Mouse (Mus musculus) midbrain, postnatal 0 days (tissue): ENCODE results near the gene Celf5. TPM values are rescaled to one million over a fixed set of nuclear protein-coding genes. Genes with fewer than 3 reads are reported as not detected.

ENCODE experiments used
- ATAC-seq: fragments of 200-750 bp; cut with Nextera tagmentation; 2 replicates; pipeline ENCODE4 v1.8.0; 2017; ENCODE audit warnings: moderate number of reproducible peaks, mild to moderate bottlenecking, moderate TSS enrichment, moderate library complexity; ENCODE audit not compliant: low FRiP score
- DNase-seq: peaks from one replicate; pipeline ENCODE4 v3.0.0-alpha.2; 2015; ENCODE audit warnings: low spot score
- H3K27ac ChIP-seq: fragments of 300-500 bp; sonication (generic); 2 replicates; pipeline ENCODE4 v1.5.1; 2014; ENCODE audit warnings: low read depth, mild to moderate bottlenecking, low read length, mixed read lengths
- H3K27me3 ChIP-seq: fragments of 300-500 bp; sonication (generic); 2 replicates; pipeline ENCODE4 v1.6.1; 2014; ENCODE audit warnings: low read length, control low read depth, mixed read lengths; ENCODE audit not compliant: insufficient read depth
- H3K36me3 ChIP-seq: fragments of 300-500 bp; sonication (generic); 2 replicates; pipeline ENCODE4 v1.6.1; 2014; ENCODE audit warnings: low read length, control low read depth, mixed read lengths; ENCODE audit not compliant: insufficient read depth
- H3K4me1 ChIP-seq: fragments of 300-500 bp; sonication (generic); 2 replicates; pipeline ENCODE4 v1.6.1; 2014; ENCODE audit warnings: mild to moderate bottlenecking, control low read depth, antibody characterized with exemption, low read length, mixed read lengths; ENCODE audit not compliant: insufficient read depth
- H3K4me2 ChIP-seq: fragments of 300-500 bp; sonication (generic); 2 replicates; pipeline ENCODE4 v1.6.1; 2014; ENCODE audit warnings: low read depth, mild to moderate bottlenecking, low read length, mixed read lengths; ENCODE audit not compliant: poor library complexity, severe bottlenecking
- H3K4me3 ChIP-seq: fragments of 300-500 bp; sonication (generic); 2 replicates; pipeline ENCODE4 v1.5.1; 2014; ENCODE audit warnings: low read depth, mild to moderate bottlenecking, low read length, moderate library complexity
- H3K9ac ChIP-seq: fragments of 300-500 bp; sonication (generic); replicated peaks from 2 replicates; pipeline ENCODE4 v1.6.1; 2014; ENCODE audit warnings: mild to moderate bottlenecking, low read length, moderate library complexity, mixed read lengths; ENCODE audit not compliant: poor library complexity, severe bottlenecking
- H3K9me3 ChIP-seq: fragments of 300-500 bp; sonication (generic); 2 replicates; pipeline ENCODE4 v1.6.1; 2016; ENCODE audit warnings: low read length, control low read depth
- CTCF ChIP-seq: IDR thresholded peaks from 2 replicates; pipeline ENCODE4 v1.5.1; 2016; ENCODE audit warnings: antibody characterized with exemption, mild to moderate bottlenecking
- WGBS: fragments of 180-500 bp; shearing (Covaris S2); extraction: QIAGEN DNeasy Blood & Tissue Kit; methylation state at CpG from one replicate; pipeline ENCODE4 v1.1.7; 2014; 5-methylcytosine and 5-hydroxymethylcytosine counted together
- polyA plus RNA-seq: library from polyadenylated mRNA; unstranded; fragments of >200 nt; fragmentation: Nextera tagmentation; extraction: Ambion mirVana; gene quantifications from 2 replicates; pipeline ENCODE4 v1.2.1, GENCODE M21; 2015
- total RNA-seq: library from RNA; depleted of rRNA; stranded (reverse); fragments of >200 nt; gene quantifications from 2 replicates; pipeline ENCODE4 v1.2.3, GENCODE M21; 2014

The Celf5 gene
- total and polyA plus RNA-seq, 2 experiments from 2014 or later, result 74.0 to 142 TPM

- peak overlapping the region; percentile 69 for H3K27ac ChIP-seq
- H3K36me3 ChIP-seq, result peaks cover 30% of the 10 kb centered on the region
- ATAC-seq (0 out of 2 replicates have a peak, but pooled peaks have one; percentile 4), DNase-seq (peak; percentile 50)
- no peak for TF ChIP-seq CTCF
- no peaks in the 10 kb centered on the region for H3K9me3 ChIP-seq
- no peak overlapping the region for H3K4me2 ChIP-seq
- no peak overlapping the region for H3K4me3 ChIP-seq
- H3K4me1 ChIP-seq, result peaks cover 24% of the 10 kb centered on the region
- H3K27me3 ChIP-seq, result no peaks in the 10 kb centered on the region
- WGBS, result 41% methylated on average over 6 of the region's 6 CpGs
- peak overlapping the region; percentile 46; the same call in 1 of the 2 replicates for H3K9ac ChIP-seq
Measured at GRCm38 (mm10) chr10:81484441-81485059, 2.0 kb upstream of the Celf5 start.

GRCm38 (mm10) chr10:81483983-81484382, 1.5 kb upstream of the Celf5 start:
- WGBS, result 12% methylated on average over 8 of the region's 9 CpGs
- DNase-seq (peak; percentile 70), ATAC-seq (no peak)

GRCm38 (mm10) chr10:81481605-81482532, 640 bp downstream of the Celf5 start:
- ATAC-seq (peak; percentile 21; the same call in 1 of the 2 replicates), DNase-seq (peak; percentile 29)
- Histone ChIP-seq H3K36me3 (peaks cover 5% of the 10 kb centered on the region; the same call in 1 of the 2 replicates), H3K4me3 (peak overlapping the region; percentile 73), H3K4me2 (peak overlapping the region; percentile 73), H3K4me1 (peaks cover 24% of the 10 kb centered on the region), H3K27ac (peak overlapping the region; percentile 91), H3K9me3 (no peaks in the 10 kb centered on the region), H3K27me3 (no peaks in the 10 kb centered on the region), H3K9ac (peak overlapping the region; percentile 91)
- TF ChIP-seq CTCF, result no peak
- WGBS, result 2% methylated on average over 30 of the region's 35 CpGs

More at GRCm38 (mm10) chr10:81483983-81484382, 1.5 kb upstream of the Celf5 start:
- H3K4me3 ChIP-seq, result no peak overlapping the region
- H3K36me3 ChIP-seq, result peaks cover 26% of the 10 kb centered on the region
- peaks cover 24% of the 10 kb centered on the region for H3K4me1 ChIP-seq
- no peak overlapping the region for H3K9ac ChIP-seq
- H3K27me3 ChIP-seq, result no peaks in the 10 kb centered on the region
- H3K27ac ChIP-seq, result peak overlapping the region; percentile 69
- H3K4me2 ChIP-seq, result no peak overlapping the region
- peak; percentile 76 for TF ChIP-seq CTCF
- H3K9me3 ChIP-seq, result no peaks in the 10 kb centered on the region

- Histone ChIP-seq H3K4me3 (no peak overlapping the region), H3K27me3 (no peaks in the 10 kb centered on the region), H3K9me3 (no peaks in the 10 kb centered on the region), H3K4me2 (peak overlapping the region; percentile 92; the same call in 1 of the 2 replicates), H3K4me1 (0 out of 2 replicates have a peak, but pooled peaks cover 5% of the 10 kb centered on the region), H3K27ac (no peak overlapping the region), H3K36me3 (peaks cover 16% of the 10 kb centered on the region; the same call in 1 of the 2 replicates), H3K9ac (no peak overlapping the region)
- WGBS, result 85% methylated on average over 10 of the region's 10 CpGs
- no peak for DNase-seq
- TF ChIP-seq CTCF, result no peak
- ATAC-seq, result no peak
Measured at GRCm38 (mm10) chr10:81474461-81474860, 8.0 kb downstream of the Celf5 start.

GRCm38 (mm10) chr10:81473003-81473451, 9.5 kb downstream of the Celf5 start:
- ATAC-seq, result peak; percentile 76
- no peaks in the 10 kb centered on the region for H3K9me3 ChIP-seq
- WGBS, result under 1% methylated on average over 21 of the region's 22 CpGs
- H3K27ac ChIP-seq, result peak overlapping the region; percentile 85
- peak overlapping the region; percentile 46 for H3K4me3 ChIP-seq
- H3K4me1 ChIP-seq, result 0 out of 2 replicates have a peak, but pooled peaks cover 5% of the 10 kb centered on the region
- TF ChIP-seq CTCF, result no peak
- H3K4me2 ChIP-seq, result peak overlapping the region; percentile 92
- DNase-seq, result peak; percentile 96
- peak overlapping the region; percentile 72 for H3K9ac ChIP-seq
- no peaks in the 10 kb centered on the region for H3K27me3 ChIP-seq
- peaks cover 30% of the 10 kb centered on the region for H3K36me3 ChIP-seq
